In genomic region chr10:95718760-95719159, GRCm38 (mm10) we compare ENCODE assay signal across 31 mouse cellular contexts. TPM values are rescaled to one million over a fixed set of nuclear protein-coding genes. Genes with fewer than 3 reads are reported as not detected.
"Had no signal": no experiment of that assay in that cellular context is flagged by ENCODE, and none has a peak within 500 bp of the region (broad histone marks: within the 10 kb centered on the region; RNA-seq: fewer than 3 reads in every experiment).

No protein-coding gene starts in this region.

- H3K4me1 ChIP-seq: midbrain, embryonic 12.5 days; midbrain, embryonic 15.5 days; neural tube, embryonic 13.5 days; stomach, embryonic 15.5 days had no signal

- H3K9me3 ChIP-seq: kidney, embryonic 15.5 days; limb, embryonic 12.5 days; limb, embryonic 15.5 days; midbrain, embryonic 12.5 days; midbrain, embryonic 15.5 days; neural tube, embryonic 13.5 days; stomach, embryonic 15.5 days had no signal

- H3K27ac ChIP-seq: kidney, embryonic 15.5 days; layer of hippocampus, adult 2 months; left cerebral cortex, adult 2 months; limb, embryonic 12.5 days; limb, embryonic 15.5 days; liver, embryonic 14.5 days; midbrain, embryonic 12.5 days; midbrain, embryonic 15.5 days; neural tube, embryonic 13.5 days; stomach, embryonic 15.5 days had no signal

- DNase-seq: kidney, adult 8-10 months; kidney, postnatal 10 days; kidney, postnatal 4 days; layer of hippocampus, adult 9-11 months; layer of hippocampus, postnatal 36 days; liver, postnatal 0 days; lung, embryonic 14.5 days; lung, postnatal 14 days; lung, postnatal 4 days; retina, postnatal 1 day; right cerebral cortex, postnatal 25 days; spleen, adult 18-20 months; thymus, postnatal 25 days had no signal

- H3K9ac ChIP-seq: kidney, embryonic 15.5 days; limb, embryonic 12.5 days; limb, embryonic 15.5 days; liver, embryonic 14.5 days; liver, postnatal 0 days; lung, embryonic 14.5 days; midbrain, embryonic 12.5 days; midbrain, embryonic 15.5 days; neural tube, embryonic 13.5 days; stomach, embryonic 15.5 days had no signal

- H3K4me3 ChIP-seq: kidney, embryonic 15.5 days; layer of hippocampus, adult 2 months; left cerebral cortex, adult 2 months; limb, embryonic 12.5 days; limb, embryonic 15.5 days; midbrain, embryonic 12.5 days; midbrain, embryonic 15.5 days; myocyte; neural tube, embryonic 13.5 days; stomach, embryonic 15.5 days had no signal

- H3K36me3 ChIP-seq: kidney, embryonic 15.5 days; limb, embryonic 12.5 days; limb, embryonic 15.5 days; midbrain, embryonic 12.5 days; midbrain, embryonic 15.5 days; neural tube, embryonic 13.5 days; stomach, embryonic 15.5 days had no signal

- H3K27me3 ChIP-seq: kidney, embryonic 15.5 days; limb, embryonic 12.5 days; limb, embryonic 15.5 days; midbrain, embryonic 12.5 days; midbrain, embryonic 15.5 days; neural tube, embryonic 13.5 days; stomach, embryonic 15.5 days had no signal

RNA-seq across cellular contexts. Expression of gene Anapc15-ps, which starts 45.5 kb away (rescaled TPM):
- total RNA-seq: layer of hippocampus, adult 2 months; layer of hippocampus, postnatal 36 days; left cerebral cortex, adult 2 months; left cerebral cortex, postnatal 10 days; left cerebral cortex, postnatal 36 days; monocyte, adult 5-6 weeks; neutrophil, adult 5-6 weeks had no signal
- polyA plus RNA-seq: intestine, postnatal 0 days; limb, embryonic 12.5 days; limb, embryonic 15.5 days; liver, embryonic 11.5 days; liver, embryonic 14.5 days; liver, postnatal 0 days; lung, embryonic 14.5 days; midbrain, embryonic 12.5 days; midbrain, embryonic 15.5 days; neural tube, embryonic 13.5 days; thymus, postnatal 0 days had no signal
